Mouse (Mus musculus): ENCODE data around the gene Tbl2. TPM values are rescaled to one million over a fixed set of nuclear protein-coding genes. Genes with fewer than 3 reads are reported as not detected.

Gene Tbl2
- total RNA-seq, 2 experiments from 2014 or later = 30.4 to 31.5 TPM

GRCm38 (mm10) chr5:135185596-135185995 is 36.1 kb downstream of the Tbl2 start:
- no peak for DNase-seq (ENCODE audit: low spot score in 2 of 2)

- no peak for DNase-seq (ENCODE audit: low spot score in 2 of 2)
Measured at GRCm38 (mm10) chr5:135186231-135186620, 36.8 kb downstream of the Tbl2 start.

- peak; percentile 98 for DNase-seq (ENCODE audit: low spot score in 2 of 2)
Measured at GRCm38 (mm10) chr5:135186621-135187348, 37.3 kb downstream of the Tbl2 start, which contains the start of gene Baz1b. Baz1b (plus strand) TSS chr5:135187264.

- DNase-seq (ENCODE audit: low spot score in 2 of 2) = peak in 1 of 2 experiments; percentile 40
Measured at GRCm38 (mm10) chr5:135187349-135188213, 38.1 kb downstream of the Tbl2 start.

- no peak for DNase-seq (ENCODE audit: low spot score in 2 of 2)
Measured at GRCm38 (mm10) chr5:135188214-135188554, 38.7 kb downstream of the Tbl2 start.

GRCm38 (mm10) chr5:135189281-135190022 is 40.0 kb downstream of the Tbl2 start:
- no peak for DNase-seq (ENCODE audit: low spot score in 2 of 2)

- peak; percentile 37 to 84 for DNase-seq (ENCODE audit: low spot score in 2 of 2)
Measured at GRCm38 (mm10) chr5:135191620-135192019, 42.2 kb downstream of the Tbl2 start.

- DNase-seq (ENCODE audit: low spot score in 2 of 2) = no peak
Measured at GRCm38 (mm10) chr5:135192431-135192830, 43.0 kb downstream of the Tbl2 start.

GRCm38 (mm10) chr5:135196367-135196766 is 46.9 kb downstream of the Tbl2 start:
- no peak for DNase-seq (ENCODE audit: low spot score in 2 of 2)

- no peak for DNase-seq (ENCODE audit: low spot score in 2 of 2)
Measured at GRCm38 (mm10) chr5:135202763-135203162, 53.3 kb downstream of the Tbl2 start.

GRCm38 (mm10) chr5:135208197-135208596 is 58.7 kb downstream of the Tbl2 start:
- DNase-seq (ENCODE audit: low spot score in 2 of 2) = no peak

Small RNA genes within 50 kb of the gene (microRNA-seq; reads per million reads assigned to microRNA genes)
- gene Gm25315 = 0 reads per million in 2 experiments

Other genes with a start within 250 kb of the Tbl2 start
- not detected for gene Tmem270, start 242.9 kb upstream of the Tbl2 start, total RNA-seq (2021)
- not detected for gene Cldn13, start 234.1 kb upstream of the Tbl2 start, total RNA-seq (2021)
- 1 to 10 TPM; 7.5 to 8.6 TPM for gene Mettl27, start 217.3 kb upstream of the Tbl2 start, total RNA-seq (2021)
- gene Cldn4, start 202.7 kb upstream of the Tbl2 start, total RNA-seq (2021) = not detected
- 1 to 10 TPM in 1 of 2 experiments, under 1 TPM in 1; 0.43 to 1.6 TPM for gene Cldn3, start 163.4 kb upstream of the Tbl2 start, total RNA-seq (2021)
- 10 to 100 TPM; 27.8 to 29.5 TPM for gene Abhd11, start 140.5 kb upstream of the Tbl2 start, total RNA-seq (2021)
- gene Stx1a, start 126.2 kb upstream of the Tbl2 start, total RNA-seq (2021) = 10 to 100 TPM; 91.5 to 97.8 TPM
- 10 to 100 TPM; 40.1 to 43.4 TPM for gene Dnajc30, start 85.5 kb upstream of the Tbl2 start, total RNA-seq (2021)
- 10 to 100 TPM; 49.0 to 57.9 TPM for gene Bud23, start 84.7 kb upstream of the Tbl2 start, total RNA-seq (2021)
- 10 to 100 TPM; 33.3 to 35.3 TPM for gene Vps37d, start 71.4 kb upstream of the Tbl2 start, total RNA-seq (2021)
- gene Mlxipl, start 59.8 kb upstream of the Tbl2 start, total RNA-seq (2021) = 1 to 10 TPM; 4.7 to 4.9 TPM
- 10 to 100 TPM; 57.2 to 58.2 TPM for gene Bcl7b, start 18.6 kb downstream of the Tbl2 start, total RNA-seq (2021)
- gene Baz1b, start 37.6 kb downstream of the Tbl2 start, total RNA-seq (2021) = 10 to 100 TPM; 81.1 to 81.3 TPM
- gene Fzd9, start 101.6 kb downstream of the Tbl2 start, total RNA-seq (2021) = 1 to 10 TPM; 5.6 to 5.8 TPM
- under 1 TPM in 1 of 2 experiments, not detected in 1; 0.72 TPM for gene Fkbp6, start 200.4 kb downstream of the Tbl2 start, total RNA-seq (2021)
- gene Trim50, start 203.6 kb downstream of the Tbl2 start, total RNA-seq (2021) = not detected
- 10 to 100 TPM; 21.4 to 24.1 TPM for gene Nsun5, start 220.3 kb downstream of the Tbl2 start, total RNA-seq (2021)
- gene Pom121, start 244.9 kb downstream of the Tbl2 start, total RNA-seq (2021) = 10 to 100 TPM; 49.7 to 51.5 TPM